Mouse (Mus musculus) heart, postnatal 0 days (tissue): ENCODE data around the gene Agt. TPM values are rescaled to one million over a fixed set of nuclear protein-coding genes. Genes with fewer than 3 reads are reported as not detected.

Experiments
- ATAC-seq: fragments of 200-750 bp; cut with Nextera tagmentation; 2 replicates; pipeline ENCODE4 v1.8.0; 2017; ENCODE audit warnings: low read depth, moderate number of reproducible peaks, moderate library complexity; ENCODE audit not compliant: insufficient read depth
- DNase-seq: peaks from one replicate; pipeline ENCODE4 v3.0.0-alpha.2; 2016; ENCODE audit warnings: low spot score
- H3K27ac ChIP-seq: fragments of 300-500 bp; sonication (generic); 2 replicates; pipeline ENCODE4 v1.5.1; 2014; ENCODE audit warnings: low read depth, mild to moderate bottlenecking
- H3K27me3 ChIP-seq: fragments of 300-500 bp; sonication (generic); 2 replicates; pipeline ENCODE4 v1.6.1; 2014; ENCODE audit warnings: low read length, mixed read lengths; ENCODE audit not compliant: control insufficient read depth, insufficient read depth
- H3K36me3 ChIP-seq: fragments of 300-500 bp; sonication (generic); replicated peaks from 2 replicates; pipeline ENCODE4 v1.6.1; 2014; ENCODE audit warnings: low read length, mixed read lengths; ENCODE audit not compliant: control insufficient read depth, insufficient read depth
- H3K4me1 ChIP-seq: fragments of 300-500 bp; sonication (generic); 2 replicates; pipeline ENCODE4 v1.6.1; 2014; ENCODE audit warnings: antibody characterized with exemption; ENCODE audit not compliant: control insufficient read depth, insufficient read depth
- H3K4me2 ChIP-seq: fragments of 300-500 bp; sonication (generic); 2 replicates; pipeline ENCODE4 v1.6.1; 2014; ENCODE audit warnings: low read depth, mild to moderate bottlenecking, low read length, moderate library complexity
- H3K4me3 ChIP-seq: fragments of 300-500 bp; sonication (generic); 2 replicates; pipeline ENCODE4 v1.5.1; 2014; ENCODE audit warnings: low read depth, low read length
- H3K9ac ChIP-seq: fragments of 300-500 bp; sonication (generic); replicated peaks from 2 replicates; pipeline ENCODE4 v1.6.1; 2014; ENCODE audit warnings: low read depth, low read length, mixed read lengths
- H3K9me3 ChIP-seq: fragments of 300-500 bp; sonication (generic); replicated peaks from 2 replicates; pipeline ENCODE4 v1.6.1; 2016; ENCODE audit warnings: low read length; ENCODE audit not compliant: control insufficient read depth
- CTCF ChIP-seq: IDR thresholded peaks from 2 replicates; pipeline ENCODE4 v1.5.1; 2016; ENCODE audit warnings: antibody characterized with exemption, control low read depth, low read depth
- EP300 ChIP-seq: IDR thresholded peaks from 2 replicates; pipeline ENCODE4 v1.6.1; 2016; ENCODE audit warnings: antibody characterized with exemption, low read depth
- WGBS: fragments of 180-500 bp; shearing (Covaris S2); extraction: QIAGEN DNeasy Blood & Tissue Kit; methylation state at CpG from one replicate; pipeline ENCODE4 v1.1.7; 2014; 5-methylcytosine and 5-hydroxymethylcytosine counted together
- polyA plus RNA-seq: library from polyadenylated mRNA; unstranded; fragments of >200 nt; fragmentation: Nextera tagmentation; extraction: Ambion mirVana; gene quantifications from 2 replicates; pipeline ENCODE4 v1.2.1, GENCODE M21; 2015
- total RNA-seq: library from RNA; depleted of rRNA; stranded (reverse); fragments of >200 nt; gene quantifications from 2 replicates; pipeline ENCODE4 v1.2.3, GENCODE M21; 2014; ENCODE audit warnings: low replicate concordance; rRNA removed

The Agt gene
- 1.4 and 20.8 TPM in 2 replicates for total RNA-seq
- polyA plus RNA-seq = 5.5 and 5.7 TPM in 2 replicates

GRCm38 (mm10) chr8:124569593-124569992 lies at the start of gene Agt:
Gene Agt (minus strand): TSS chr8:124569706.
- Histone ChIP-seq H3K9ac (no peak within 1 kb of the TSS), H3K36me3 (no peaks in the 10 kb centered on the region), H3K4me2 (0 out of 2 replicates have a peak within 1 kb of the TSS, but pooled peaks have one; percentile 2), H3K4me3 (no peak within 1 kb of the TSS), H3K9me3 (no peaks in the 10 kb centered on the region), H3K4me1 (peaks cover 18% of the 10 kb centered on the region), H3K27ac (peak within 1 kb of the TSS; percentile 52; the same call in 1 of the 2 replicates), H3K27me3 (no peaks in the 10 kb centered on the region)
- TF ChIP-seq CTCF (no peak), EP300 (no peak)
- peak; percentile 40 for DNase-seq
- 39% methylated on average over 2 of the region's 2 CpGs for WGBS
- ATAC-seq = peak; percentile 50

GRCm38 (mm10) chr8:124618252-124618651 lies 48.7 kb upstream of the Agt start:
- no peak overlapping the region for H3K4me3 ChIP-seq
- TF ChIP-seq CTCF (no peak), EP300 (no peak)
- H3K27me3 ChIP-seq = peaks cover 9% of the 10 kb centered on the region
- 61% methylated on average over 9 of the region's 9 CpGs for WGBS
- no peak overlapping the region for H3K27ac ChIP-seq
- H3K4me1 ChIP-seq = no peaks in the 10 kb centered on the region
- no peak overlapping the region for H3K9ac ChIP-seq
- ATAC-seq (no peak), DNase-seq (no peak)
- H3K36me3 ChIP-seq = no peaks in the 10 kb centered on the region
- H3K4me2 ChIP-seq = no peak overlapping the region
- H3K9me3 ChIP-seq = no peaks in the 10 kb centered on the region

GRCm38 (mm10) chr8:124617266-124617869 lies 47.9 kb upstream of the Agt start:
- Histone ChIP-seq H3K4me2 (peak overlapping the region; percentile 72), H3K9me3 (no peaks in the 10 kb centered on the region), H3K9ac (0 out of 2 replicates have a peak overlapping the region, but pooled peaks have one; percentile 27), H3K4me1 (no peaks in the 10 kb centered on the region), H3K27ac (no peak overlapping the region), H3K4me3 (peak overlapping the region; percentile 42), H3K27me3 (peaks cover 9% of the 10 kb centered on the region), H3K36me3 (no peaks in the 10 kb centered on the region)
- DNase-seq = peak; percentile 70
- peak; percentile 75 for ATAC-seq
- 14% methylated on average over 17 of the region's 17 CpGs for WGBS
- TF ChIP-seq CTCF (peak; percentile 94), EP300 (no peak)

GRCm38 (mm10) chr8:124614325-124614724 lies 44.8 kb upstream of the Agt start:
- no peak overlapping the region for H3K27ac ChIP-seq
- 72% methylated on average over 5 of the region's 6 CpGs for WGBS

GRCm38 (mm10) chr8:124608972-124609353 lies 39.5 kb upstream of the Agt start:
- Histone ChIP-seq H3K4me1 (no peaks in the 10 kb centered on the region), H3K4me2 (no peak overlapping the region), H3K9ac (no peak overlapping the region), H3K36me3 (no peaks in the 10 kb centered on the region), H3K27me3 (0 out of 2 replicates have a peak, but pooled peaks cover 1% of the 10 kb centered on the region), H3K9me3 (no peaks in the 10 kb centered on the region), H3K4me3 (no peak overlapping the region), H3K27ac (peak overlapping the region; percentile 37; the same call in 1 of the 2 replicates)
- WGBS = 64% methylated on average over 9 of the region's 9 CpGs
- ATAC-seq (no peak), DNase-seq (no peak)
- TF ChIP-seq CTCF (no peak), EP300 (no peak)

More at GRCm38 (mm10) chr8:124614325-124614724, 44.8 kb upstream of the Agt start:
- H3K9me3 ChIP-seq = no peaks in the 10 kb centered on the region
- H3K27me3 ChIP-seq = peaks cover 9% of the 10 kb centered on the region
- H3K4me1 ChIP-seq = no peaks in the 10 kb centered on the region
- DNase-seq = no peak
- TF ChIP-seq CTCF = no peak
- TF ChIP-seq EP300 = no peak
- H3K4me2 ChIP-seq = no peak overlapping the region
- no peak for ATAC-seq
- H3K4me3 ChIP-seq = no peak overlapping the region
- no peaks in the 10 kb centered on the region for H3K36me3 ChIP-seq
- H3K9ac ChIP-seq = no peak overlapping the region
